Mouse (Mus musculus): ENCODE measurements around the gene Nop58.
"Not testable (repeated sequence)": the region's sequence is repeated elsewhere in the genome, so short reads cannot be mapped to it uniquely, and the experiment has no call there.

Gene Nop58

DNA sequence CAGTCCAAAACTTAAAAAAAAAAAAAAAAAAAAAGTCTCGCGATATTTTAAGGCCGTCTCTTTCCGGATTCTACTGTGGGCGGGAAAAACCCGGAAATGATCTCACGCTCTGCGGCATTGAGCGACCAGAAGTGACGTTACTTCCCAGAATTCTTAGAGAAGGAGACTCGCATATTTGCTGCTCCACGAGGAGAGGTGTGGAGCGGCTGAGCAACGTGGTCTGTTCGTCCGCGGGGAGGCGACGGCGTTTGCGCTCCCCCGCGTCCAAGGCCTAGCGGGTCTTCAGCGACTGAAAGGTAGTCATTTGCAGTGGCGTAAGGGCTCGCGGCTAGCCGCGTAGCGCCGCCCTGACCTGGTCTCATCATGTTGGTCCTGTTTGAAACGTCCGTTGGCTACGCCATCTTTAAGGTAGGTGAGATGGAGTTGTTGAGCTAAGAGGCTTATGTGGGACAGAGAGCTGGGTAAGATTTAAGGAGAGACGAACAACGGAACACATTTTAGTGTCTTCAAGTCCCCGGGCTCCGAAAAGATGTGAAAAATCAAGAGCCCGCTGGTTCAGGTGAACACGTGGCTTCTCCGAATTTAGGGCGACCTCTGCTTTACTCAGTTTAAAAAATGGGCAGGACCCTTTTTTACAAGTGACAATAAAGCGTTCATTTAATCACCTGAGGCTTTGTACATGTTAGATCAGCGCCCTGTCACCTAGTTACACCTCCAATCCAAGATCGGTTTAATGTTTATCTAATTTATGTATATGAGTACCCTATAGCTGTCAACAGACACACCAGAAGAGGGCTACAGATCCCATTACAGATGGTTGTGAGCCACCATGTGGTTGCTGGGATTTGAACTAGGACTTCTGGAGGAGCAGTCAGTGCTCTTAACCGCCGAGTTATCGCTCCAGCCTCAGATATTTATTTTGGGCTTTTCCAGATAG lies at the start of gene Nop58:
Gene Nop58 (plus strand): TSS at position 153 of the 937 bp plus-strand sequence.
- peak; percentile 93 for DNase-seq (ENCODE audit: extremely low spot score)

DNA sequence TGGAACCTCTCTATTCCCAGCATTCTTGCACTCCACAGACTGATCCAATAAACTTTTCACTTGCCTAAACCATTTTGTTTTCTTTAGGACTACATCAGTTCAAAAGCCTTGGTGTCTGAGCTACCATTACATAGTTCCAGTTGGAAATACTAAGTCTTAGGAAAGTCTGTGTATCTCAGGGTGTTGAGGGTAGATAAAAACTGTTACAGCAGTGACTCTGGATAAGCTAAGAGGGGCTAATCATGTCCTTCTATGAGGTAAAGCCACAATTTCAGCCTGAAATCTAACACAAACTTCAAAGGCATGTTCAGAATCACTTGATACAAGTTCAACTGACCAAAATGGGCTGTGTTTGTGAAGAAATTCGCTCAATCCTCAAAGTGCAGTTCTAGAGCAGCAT lies 48.4 kb upstream of the Nop58 start:
- DNase-seq (ENCODE audit: extremely low spot score) = no peak

DNA sequence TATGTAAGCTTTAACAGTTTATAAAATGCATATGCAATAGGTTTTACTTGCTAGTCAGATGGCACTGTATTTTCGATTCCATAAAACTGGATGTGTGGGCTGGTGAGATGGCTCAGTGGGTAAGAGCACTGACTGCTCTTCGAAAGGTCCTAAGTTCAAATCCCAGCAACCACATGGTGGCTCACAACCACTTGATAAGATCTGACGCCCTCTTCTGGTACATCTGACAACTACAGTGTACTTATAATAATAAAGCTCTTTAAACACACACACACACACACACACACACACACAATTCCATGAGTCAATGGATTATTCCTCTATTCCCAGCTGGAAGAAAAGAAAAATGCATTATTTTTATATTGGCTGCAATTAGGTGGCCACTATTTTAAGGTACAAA lies 46.4 kb upstream of the Nop58 start:
- no peak for DNase-seq (ENCODE audit: extremely low spot score)

DNA sequence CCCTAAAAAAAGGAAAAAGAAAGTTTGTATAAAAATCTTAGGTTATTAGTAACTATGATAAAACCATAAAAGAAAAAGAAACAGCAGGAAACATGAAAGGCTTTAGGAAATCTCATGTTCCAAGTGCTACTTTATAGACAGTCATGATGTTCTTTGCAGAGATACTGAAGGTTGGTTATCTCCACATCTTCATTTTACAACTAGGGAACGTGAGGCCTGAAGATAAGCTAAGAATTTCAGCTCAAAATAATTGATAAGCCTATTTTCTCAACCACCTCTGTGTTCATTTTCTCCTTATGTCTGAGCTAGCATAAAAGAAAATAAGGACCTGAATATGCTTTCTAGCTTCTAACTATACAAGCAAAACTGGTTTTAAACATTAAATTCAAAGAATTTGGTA lies 42.3 kb upstream of the Nop58 start:
- no peak for DNase-seq (ENCODE audit: extremely low spot score)

DNA sequence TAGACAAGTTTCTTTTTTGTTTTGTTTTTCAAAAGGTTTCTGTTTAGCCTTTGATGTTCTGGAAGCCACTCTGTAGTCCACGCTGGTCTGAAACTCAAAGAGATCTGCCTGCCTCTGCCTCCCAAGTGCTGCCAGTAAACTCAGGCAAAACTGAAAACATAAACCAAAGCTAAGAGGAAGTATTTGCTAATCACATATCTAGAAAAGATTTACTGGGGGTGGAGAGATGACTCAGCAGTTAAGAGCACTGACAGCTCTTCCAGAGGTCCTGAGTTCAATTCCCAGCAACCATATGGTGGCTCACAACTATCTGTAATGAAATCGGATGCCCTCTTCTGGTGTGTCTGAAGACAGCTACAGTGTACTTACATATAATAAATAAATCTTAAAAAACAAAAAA lies 38.3 kb upstream of the Nop58 start:
- DNase-seq (ENCODE audit: extremely low spot score) = not testable (repeated sequence)

DNA sequence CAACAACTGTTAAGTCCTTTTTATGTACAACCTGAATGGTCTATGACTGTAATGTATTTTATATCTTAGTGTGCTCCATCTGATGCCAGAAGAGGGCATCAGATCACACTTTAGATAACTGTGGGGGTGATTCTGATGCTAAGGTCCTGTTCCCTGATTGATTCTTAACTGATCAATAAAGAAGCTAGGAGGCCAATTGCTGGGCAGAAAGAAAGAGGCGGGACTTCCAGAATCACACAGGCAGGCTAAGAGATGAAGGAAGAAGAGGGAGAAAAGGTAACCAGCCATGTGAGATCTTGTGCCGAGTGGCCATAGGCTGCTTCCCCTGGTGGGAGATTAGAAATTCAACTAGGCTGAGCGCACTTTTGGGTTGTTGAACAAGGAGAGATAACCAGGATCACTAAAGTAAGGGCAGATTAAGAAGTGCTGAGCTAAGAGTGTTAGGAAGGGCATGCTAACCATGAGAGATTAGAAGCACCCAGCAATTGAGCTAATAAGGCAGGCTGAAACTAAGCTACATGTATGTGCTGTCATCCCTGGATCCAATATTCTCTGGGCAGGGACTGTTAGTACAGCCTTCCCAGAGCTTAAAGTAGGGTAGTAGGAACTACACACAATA lies 33.5 kb upstream of the Nop58 start:
- DNase-seq (ENCODE audit: extremely low spot score) = no peak

DNA sequence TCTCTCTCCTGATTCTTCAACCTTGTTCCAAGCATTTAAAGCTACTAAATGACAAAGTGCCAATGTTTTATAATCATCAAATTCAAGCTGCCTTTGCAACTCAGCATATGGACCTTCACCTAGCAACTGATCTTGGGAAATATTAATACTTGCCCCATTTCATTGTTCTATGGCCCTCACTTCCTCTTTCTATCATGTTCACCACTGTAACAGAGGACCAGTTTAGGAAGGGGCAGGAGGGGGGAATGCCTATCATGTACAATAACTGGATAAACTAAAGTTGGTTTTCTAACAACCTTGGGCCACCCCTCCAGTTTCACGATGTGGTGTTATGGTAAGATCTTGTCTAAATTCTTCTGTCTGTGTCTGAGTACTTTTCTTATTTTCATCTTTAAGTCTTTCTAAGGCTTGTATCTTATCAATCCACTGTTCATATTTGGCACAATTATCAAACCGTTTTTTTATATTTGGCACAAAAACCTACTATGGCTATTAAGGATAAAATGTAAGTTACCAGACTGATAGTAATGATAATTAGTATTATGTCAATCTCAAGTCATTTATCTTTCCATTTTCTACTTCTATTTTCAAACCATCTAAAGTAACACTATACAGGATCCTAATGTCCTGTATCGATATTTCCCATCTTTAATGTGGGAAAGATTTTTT lies 31.4 kb upstream of the Nop58 start:
- no peak for DNase-seq (ENCODE audit: extremely low spot score)

DNA sequence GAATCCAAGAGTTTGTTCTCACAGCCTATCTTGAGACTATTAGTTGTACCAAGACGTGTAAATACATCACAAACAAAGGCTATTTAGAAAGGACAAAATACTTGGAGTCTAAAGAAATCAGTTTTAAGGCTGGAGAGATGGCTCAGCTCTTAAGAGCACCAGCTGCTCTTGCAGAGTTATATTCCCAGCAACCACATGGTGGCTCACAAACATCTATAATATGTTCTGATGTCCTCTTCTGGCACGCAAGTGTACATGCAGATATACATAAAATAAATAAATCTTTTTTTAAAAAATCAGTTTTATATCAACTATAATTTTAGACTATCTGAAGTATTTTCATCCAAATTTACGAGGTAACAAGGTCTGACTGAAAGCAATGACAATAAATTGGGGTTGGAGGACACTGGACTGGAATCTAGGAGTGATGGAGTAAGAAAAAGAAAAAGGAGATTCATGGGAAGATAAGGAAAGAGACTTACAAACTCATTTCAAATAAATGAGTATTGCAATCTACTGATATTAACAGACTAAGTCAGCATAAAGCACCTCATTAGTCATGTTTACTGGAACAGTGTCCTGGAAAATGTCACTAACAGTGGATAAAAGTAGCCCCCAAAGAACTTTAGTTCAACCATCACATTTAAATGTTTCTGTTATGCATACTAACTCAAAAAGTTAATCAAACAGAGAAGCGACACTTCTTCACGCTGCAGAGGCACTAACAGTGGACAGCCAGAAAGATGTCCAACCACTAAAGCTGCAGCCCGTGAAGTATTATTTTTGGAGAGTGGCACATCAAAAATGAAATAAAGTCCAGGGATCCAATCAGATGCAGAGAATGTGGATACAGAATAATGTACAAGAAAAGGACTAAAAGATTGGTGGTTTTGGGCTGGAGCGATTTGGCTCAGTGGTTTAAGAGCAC lies 28.3 kb upstream of the Nop58 start:
- no peak for DNase-seq (ENCODE audit: extremely low spot score)

DNA sequence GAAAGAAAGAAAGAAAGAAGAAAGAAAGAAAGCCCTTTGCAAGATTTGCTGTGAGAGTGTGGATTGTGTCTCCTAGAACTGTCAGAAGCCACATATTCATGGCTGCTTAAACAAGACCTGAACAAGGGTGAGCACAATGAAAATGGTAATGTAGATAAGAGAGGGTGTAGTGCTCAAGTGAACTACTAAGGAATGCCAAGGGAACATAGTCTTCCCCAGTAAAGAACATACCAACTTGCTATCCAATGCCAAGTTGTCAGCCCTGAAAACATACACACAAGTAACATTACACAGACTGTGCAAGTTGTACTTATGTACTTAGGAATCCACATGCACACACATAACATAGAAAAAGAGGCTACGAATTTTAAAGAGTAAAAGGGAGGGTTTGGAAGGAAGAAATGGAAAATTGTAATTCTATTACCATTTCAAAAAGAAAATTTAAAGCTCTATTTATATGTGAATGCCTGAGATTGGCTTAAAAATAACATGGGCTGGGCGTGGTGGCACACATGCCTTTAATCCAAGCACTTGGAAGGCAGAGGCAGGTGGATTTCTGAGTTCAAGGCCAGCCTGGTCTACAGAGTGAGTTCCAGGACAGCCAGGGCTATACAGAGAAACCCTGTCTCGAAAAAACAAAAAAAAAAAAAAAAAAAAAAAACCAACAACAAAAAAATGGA lies 21.2 kb upstream of the Nop58 start:
- no peak for DNase-seq (ENCODE audit: extremely low spot score)

DNA sequence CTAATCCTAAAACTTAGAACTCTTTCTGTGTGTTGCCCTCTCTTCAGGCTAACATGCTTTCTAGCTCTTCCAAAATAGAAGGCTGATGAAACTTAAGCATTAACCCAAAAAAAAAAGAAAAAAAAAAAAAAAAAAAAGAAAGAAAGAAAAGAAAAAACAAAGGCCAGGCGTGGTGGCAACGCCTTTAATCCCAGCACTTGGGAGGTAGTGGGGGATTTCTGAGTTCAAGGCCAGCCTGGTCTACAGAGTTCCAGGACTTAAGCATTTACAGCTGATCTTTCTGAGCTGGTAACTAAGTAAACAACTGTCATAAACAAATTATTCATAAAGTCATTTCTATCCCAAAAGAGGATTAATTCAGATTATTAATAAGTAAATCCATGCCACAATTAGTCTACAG lies 15.9 kb upstream of the Nop58 start:
- no peak for DNase-seq (ENCODE audit: extremely low spot score)

DNA sequence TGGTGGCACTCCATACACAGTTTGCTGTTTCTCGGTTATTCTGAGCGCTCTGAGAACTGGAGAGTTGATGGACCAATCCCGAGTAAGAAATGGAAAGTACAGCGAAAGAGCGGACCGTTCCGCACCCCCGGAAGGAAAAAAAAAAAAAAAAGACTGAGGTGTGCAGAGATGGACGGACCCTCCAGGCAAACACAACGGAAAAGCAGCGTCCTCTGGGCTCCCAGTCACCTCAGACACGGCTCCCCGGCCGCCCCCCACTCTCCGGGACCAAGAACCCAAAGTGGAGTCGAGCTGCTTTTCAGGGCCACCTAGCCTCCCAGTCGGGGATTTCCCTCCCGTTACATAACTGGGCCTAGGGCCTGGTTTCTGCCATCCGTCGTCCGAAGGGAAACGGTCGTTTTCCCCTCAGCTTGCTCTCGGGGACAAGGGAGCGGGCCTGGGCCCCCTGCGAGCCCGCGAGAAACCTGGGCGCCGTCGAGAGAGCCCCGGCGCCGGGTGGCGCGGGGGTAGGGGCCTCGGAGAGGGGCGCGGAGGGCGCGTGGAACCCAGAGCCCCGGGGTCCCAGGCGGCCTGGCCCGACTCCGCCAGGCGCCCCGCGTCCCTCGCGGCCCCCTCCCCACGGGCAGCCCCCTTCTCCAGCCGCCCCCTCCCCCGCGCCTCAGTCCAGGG lies 14.7 kb upstream of the Nop58 start:
- peak; percentile 61 for DNase-seq (ENCODE audit: extremely low spot score)

DNA sequence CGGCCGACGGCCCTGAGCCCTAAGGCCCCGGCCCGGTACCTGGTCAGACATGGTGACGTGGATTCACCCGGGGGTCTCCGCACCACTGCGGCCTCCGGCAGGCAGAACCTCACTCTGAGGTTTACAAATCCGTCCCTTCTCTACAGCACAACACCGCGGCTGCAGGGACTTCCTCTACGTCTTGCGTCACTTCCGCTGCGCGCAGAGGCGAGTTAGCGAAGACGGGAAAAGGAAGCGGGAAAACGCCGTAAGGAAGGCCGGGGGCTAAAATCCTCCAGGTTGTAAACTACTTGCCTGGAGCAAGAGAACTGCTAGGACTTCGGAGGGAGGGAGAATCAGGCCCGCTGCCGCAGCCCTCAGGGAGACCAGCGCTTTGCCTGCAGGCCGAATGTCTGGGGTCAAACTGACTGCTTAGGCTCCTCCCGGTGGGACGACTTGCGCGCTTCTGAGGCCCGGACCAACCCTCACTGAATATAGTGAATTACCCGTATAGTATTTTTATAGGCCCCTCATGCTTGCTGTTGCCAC lies 14.1 kb upstream of the Nop58 start, which contains the start of gene Sumo1:
Gene Sumo1 (minus strand): TSS at position 194 of the 528 bp plus-strand sequence.
- DNase-seq (ENCODE audit: extremely low spot score) = peak; percentile 89

DNA sequence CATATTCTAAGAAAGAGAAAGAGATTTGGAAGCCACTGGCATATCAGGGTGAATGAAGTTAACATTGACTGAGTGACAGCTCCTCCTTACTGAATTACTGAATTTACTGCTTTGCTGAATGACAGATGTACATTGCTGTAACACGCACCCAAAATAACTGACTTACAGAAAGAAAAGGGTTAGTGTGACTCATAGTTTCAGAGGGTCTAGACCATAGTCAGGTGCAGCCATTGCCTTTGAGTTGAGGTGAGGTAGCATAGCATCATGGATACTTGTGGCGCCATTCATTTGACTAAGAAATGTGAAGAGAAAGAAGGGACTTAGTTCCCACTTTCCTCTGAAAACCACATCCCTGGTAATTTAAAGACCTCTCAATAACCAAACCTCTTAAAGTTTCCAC lies 11.1 kb upstream of the Nop58 start:
- no peak for DNase-seq (ENCODE audit: extremely low spot score)

DNA sequence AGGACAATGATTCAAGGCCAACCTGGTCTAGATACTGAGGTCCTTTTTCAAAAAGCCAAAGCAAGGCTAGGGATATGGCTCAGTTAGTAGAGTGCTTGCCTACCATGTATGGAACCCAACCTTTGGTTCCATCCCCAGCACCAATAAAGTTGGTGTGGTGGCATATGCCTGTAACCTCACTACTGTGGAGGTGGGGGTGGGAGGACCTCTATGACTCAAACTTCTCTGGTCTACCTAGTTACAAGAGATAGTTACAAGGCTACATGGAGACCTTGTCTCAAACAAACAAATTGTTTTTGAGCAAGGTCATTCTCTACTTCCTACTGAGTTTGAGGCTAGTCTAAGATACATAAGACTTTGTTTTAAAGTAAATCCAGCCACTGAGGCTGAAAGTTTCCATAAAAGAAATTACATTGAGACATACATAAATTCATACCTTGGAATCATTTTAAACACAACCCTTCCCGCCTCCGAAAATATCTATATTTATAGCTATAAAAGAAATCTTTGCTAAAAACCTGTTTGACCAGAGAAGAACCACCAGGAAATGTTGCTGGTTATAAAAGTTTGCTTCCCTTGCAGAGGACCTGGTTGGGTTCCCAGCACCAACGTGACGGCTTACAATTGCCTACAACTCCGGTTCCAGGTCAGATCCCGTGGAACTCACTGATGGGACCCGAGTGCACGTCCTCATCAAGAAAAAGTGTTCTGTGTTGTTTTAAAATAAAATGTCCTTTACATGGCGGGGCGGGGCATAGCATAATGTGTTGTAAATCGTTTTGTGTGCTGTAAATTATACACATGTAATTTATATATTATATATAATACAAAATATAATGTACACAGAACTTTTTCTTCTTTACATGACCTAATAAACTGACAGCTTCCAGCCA lies 599 bp upstream of the Nop58 start:
- DNase-seq (ENCODE audit: extremely low spot score) = peak; percentile 39

DNA sequence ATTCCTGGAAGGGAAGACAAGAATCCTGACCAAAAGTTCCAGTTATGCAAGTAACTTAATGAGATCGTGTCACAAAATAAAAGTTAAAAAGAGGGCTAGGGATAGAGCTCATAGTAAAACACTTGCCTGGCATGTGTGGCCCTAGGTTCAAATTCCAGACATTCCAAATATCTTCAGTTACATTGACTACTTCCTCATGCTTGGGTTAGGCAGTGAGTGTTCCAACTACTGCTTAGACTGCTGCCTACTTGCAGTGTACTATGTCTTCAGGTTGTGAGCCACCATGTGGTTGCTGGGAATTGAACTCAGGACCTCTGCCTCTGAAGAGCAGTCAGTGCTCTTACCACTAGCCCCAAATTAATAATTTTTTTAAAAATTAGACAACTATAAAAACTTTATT lies 2.7 kb downstream of the Nop58 start:
- DNase-seq (ENCODE audit: extremely low spot score) = no peak

DNA sequence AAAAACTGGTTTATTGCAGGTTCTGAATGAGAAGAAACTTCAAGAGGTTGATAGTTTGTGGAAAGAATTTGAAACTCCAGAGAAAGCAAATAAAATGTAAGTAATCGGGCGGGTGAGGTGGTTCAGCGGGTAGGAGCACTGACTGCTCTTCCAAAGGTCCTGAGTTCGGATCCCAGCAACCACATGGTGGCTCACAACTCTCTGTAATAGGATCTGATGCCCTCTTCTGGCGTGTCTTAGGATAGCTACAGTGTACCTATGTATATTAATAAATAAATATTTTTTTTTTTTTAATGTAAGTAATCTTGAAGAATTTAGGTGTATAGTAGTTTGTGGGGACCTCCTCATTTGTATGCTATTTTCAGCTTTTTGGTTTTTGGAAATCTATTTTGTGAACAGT lies 5.7 kb downstream of the Nop58 start:
- DNase-seq (ENCODE audit: extremely low spot score) = no peak

DNA sequence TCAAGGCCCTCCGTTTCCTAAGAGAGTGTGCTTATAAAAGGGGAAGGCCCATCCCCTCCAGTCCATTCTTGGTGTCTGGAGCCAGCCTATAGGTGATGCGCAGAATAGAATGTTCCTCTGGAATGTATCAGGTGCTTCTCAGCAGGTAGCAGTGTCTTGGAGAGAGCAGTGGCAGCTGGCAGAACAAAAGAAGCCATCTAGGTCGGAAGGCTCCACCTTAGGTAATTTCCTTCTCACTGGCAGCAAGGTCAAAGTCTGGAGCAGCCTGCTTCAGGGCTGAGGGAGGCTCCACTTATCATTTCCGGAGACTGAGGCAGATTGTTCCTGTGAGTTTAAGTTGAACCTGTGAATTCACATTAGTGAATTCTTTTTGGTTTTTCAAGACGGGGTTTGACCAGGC lies 13.0 kb downstream of the Nop58 start:
- no peak for DNase-seq (ENCODE audit: extremely low spot score)

DNA sequence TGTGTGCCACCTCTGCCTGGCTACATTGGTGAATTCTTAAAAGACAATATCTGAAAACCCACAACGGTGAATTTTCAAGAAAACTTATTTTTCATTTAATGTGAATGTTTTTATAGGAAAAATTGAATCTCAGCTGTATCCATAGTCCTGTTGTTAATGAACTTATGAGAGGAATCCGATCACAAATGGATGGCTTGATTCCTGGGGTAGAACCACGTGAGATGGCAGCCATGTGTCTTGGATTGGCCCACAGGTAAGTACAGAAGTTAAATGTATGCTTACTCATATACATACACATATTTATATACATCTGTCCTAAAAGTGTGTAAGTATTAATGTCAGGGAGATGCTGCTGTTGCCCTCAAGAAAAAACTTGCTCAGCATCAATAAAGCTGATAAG lies 13.4 kb downstream of the Nop58 start:
- no peak for DNase-seq (ENCODE audit: extremely low spot score)

DNA sequence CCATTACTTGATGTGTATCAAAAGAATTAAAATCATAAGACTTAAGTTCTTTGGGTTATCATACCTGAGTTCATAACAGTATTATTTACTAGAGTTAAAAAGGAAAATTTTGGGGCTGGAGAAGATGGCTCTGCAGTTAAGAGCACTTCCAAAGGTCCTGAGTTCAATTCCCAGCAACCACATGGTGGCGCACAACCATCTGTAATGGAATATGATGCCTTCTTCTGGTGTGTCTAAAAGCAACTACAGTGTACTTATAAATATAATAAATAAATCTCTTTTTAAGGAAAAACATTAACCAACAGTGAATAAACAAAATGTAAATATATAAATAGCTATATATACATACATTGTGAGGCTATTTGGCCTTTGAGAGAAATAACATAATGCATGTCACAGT lies 17.0 kb downstream of the Nop58 start:
- DNase-seq (ENCODE audit: extremely low spot score) = no peak

Data from embryo, embryonic 9.5 days (tissue).